Mouse (Mus musculus): ENCODE data around the gene Tesmin. TPM values are rescaled to one million over a fixed set of nuclear protein-coding genes. Genes with fewer than 3 reads are reported as not detected.
A peak's percentile ranks its signal among the peaks of the same experiment; 100 is the strongest.

Gene Tesmin
- total RNA-seq (2022) = under 1 TPM; 0.22 to 0.64 (median 0.42) TPM

DNA sequence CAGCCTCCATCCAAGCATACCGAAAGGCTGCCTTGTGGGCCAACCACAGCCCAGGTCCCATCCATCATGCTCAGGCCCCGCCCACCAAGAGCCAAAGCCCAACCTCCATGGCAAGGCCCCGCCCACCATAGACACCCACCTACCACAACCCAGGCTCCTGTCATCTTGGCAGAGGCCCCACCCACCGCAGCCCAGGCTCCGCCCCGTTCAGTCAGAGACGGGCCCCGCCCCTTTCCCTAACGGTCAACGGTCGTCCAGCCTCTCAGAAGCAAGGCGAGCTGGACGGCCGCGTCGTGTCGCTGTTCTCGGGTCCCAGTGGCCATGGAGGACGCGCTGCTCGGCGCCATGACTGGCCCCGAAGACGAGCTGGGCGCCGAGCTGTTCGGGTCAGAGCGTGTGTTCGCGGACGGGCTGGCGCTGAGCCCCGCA is at the start of gene Tesmin:
TSS of gene Tesmin (plus strand) at position 229 of the 429 bp plus-strand sequence.
- DNase-seq (ENCODE audit: low spot score in 2 of 2) = peak; percentile 81 to 83

DNA sequence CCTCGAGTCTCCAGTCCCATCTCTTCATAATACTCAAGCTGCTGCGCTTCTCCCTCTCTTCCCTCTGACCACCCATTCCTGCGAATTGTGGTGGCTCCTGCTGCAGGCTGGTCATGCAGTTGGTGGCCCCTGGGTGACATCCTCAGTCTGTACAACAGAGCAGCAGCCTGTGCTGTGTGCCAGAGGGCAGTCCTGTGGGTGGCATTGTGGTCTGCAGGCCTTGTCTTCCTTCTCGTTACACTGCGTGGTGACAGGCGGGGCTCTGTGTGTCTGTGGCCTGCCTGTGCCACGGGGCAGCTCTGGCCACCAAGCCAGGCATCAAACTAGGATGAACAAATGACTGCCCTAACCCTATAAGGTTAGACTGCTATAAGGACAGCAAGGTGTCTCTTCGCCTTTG is 49.5 kb upstream of the Tesmin start:
- no peak for DNase-seq (ENCODE audit: low spot score in 2 of 2)

DNA sequence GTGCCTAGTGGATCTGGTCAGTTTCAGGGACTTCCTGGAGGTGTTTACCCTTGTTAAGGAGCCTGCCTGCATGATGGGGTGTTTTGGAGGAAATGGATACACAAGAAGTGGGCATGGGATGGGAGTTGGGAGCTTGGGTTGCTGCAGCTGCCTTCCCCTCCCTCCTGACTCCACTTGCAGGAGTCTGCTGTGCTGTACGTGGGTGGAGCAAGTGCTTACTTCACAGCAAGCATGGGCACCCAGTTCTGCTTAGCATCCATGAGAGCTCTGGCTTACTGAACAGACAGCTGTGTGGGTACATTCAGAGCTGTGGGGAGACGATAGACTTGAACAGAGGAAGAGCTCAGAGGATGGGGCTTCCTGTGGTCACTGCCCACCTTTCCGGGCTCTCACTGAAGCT is 47.6 kb upstream of the Tesmin start:
- DNase-seq (ENCODE audit: low spot score in 2 of 2) = no peak

DNA sequence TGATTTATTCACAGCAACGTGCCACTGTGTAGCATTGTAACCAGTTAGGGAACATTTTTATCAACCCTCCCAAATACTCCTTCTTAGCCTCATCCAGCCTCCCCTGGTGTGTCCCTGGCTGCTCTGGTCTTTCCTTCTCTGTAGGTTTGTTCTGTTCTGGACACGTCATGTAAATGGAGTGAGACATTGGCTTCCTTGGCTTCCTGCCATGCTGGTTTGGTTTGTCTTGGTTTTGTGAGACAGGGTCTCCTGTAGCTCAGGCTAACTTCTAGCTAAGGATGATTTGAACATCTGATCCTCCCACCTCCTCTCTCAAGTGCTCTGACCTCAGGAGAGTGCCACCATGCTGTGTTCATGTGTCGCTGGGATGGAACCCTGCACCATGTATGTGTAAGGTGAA is 44.7 kb upstream of the Tesmin start:
- DNase-seq (ENCODE audit: low spot score in 2 of 2) = no peak

DNA sequence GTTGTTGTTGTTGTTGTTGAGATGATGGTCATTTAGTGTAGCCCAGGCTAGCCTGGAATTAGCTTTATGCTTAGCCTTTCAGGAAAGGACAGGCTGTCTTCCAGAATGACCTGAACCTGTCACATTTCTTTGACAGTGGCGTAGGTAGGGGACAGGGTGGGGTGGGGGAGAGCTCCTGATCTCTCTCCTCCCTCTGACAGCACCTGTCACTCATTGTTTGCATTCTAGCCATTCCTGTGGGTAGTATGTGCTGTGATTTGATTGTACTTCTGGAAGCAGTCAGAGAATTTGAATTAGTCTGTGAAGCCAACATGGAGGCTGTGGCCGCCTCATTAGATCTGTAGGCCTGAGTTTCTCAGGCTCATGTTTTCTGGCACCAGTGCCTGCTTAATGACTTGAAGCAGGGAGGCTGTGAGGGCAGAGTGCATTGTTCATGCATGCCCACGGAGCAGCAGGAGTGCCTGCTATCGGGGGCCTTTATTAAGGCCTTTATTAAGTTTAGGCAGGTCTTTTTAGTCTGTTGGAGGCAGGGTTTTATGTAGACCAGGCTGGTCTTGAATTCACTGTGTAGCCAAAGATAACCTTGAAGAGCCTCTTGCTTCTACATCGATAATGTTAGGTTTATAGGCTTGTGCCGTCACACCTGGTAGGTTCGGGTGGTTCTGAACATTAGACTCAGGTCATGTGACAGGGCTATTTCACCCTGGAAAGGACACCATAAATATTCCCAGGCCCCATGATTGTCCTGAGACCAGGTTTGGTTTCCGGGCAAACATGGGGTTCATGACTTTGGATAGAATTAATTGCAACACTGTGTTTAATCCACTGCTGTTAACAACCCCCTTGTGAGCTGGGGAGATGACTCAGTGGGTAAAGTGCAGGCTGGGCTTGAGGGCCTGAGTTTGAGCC is 43.8 kb upstream of the Tesmin start:
- no peak for DNase-seq (ENCODE audit: low spot score in 2 of 2)

DNA sequence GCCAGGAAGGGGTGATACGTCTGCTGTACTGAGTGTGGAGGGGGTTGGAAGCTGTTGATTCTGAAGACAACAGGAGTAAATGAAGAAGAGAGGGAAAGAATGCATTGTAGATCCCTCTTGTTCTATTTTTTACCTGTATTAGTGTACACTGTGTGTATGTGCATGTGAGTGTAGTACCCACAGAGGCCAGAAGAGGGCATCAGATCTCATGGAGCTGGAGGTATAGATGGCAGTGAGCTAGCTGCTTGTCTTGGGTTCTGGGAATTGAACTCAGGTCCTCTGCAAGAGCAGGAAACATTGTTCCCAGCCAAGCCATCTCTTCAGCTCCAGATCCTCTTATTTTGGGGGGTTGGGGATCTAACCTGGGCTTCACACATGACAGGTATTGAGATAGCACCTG is 40.9 kb upstream of the Tesmin start:
- DNase-seq (ENCODE audit: low spot score in 2 of 2) = no peak

DNA sequence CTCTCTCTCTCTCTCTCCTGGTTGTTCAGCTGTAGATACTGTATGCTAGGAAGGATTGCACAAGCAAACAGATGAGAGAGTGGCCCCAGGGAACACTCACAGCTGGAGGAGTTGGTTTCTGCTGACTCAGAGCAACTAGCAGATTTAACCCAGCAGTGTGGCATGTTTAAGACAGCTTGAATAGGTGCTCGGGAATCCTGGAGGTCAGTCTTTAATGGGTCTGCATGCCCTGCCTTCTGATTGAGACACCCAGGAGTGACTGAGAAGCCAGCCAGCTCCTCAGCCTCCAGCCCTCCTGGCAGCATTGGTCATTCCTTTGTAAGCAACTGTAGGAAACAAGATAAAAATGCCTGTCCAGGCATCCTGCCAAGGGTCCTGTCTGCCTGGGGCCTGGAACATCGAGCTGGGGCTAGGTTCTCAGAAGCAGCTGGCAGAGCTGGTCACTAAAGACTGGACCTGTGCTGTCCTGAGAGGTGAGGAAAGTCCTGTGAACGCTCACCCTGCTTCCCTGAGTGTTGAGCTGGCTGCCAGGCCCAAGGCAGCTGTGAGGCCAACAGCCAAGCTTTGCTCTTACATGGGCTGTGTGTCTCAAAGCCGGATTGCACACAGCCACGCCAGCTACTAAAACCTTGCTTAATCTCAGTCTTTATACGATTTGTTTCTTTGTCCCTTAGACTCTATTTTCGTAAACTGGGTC is 35.1 kb upstream of the Tesmin start:
- peak; percentile 47 to 50 for DNase-seq (ENCODE audit: low spot score in 2 of 2)

DNA sequence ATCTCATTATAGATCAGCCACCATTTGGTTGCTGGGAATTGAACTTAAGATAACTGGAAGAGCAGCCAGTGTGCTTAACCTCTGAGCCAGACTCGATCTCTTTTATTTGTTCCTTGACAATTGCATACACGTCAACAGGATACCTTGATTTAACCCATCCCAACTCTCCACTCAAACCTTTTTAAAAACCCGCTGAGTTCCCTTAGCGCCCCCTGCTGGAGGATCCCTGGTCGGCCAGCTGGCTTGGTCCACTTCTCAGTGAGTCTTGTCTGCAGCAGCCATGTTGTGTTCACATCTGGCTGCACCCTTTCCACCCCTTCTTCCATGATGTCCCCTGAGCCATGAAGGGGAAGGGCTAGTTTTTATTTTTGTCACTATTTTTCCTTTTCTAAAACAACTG is 33.6 kb upstream of the Tesmin start:
- no peak for DNase-seq (ENCODE audit: low spot score in 2 of 2)

DNA sequence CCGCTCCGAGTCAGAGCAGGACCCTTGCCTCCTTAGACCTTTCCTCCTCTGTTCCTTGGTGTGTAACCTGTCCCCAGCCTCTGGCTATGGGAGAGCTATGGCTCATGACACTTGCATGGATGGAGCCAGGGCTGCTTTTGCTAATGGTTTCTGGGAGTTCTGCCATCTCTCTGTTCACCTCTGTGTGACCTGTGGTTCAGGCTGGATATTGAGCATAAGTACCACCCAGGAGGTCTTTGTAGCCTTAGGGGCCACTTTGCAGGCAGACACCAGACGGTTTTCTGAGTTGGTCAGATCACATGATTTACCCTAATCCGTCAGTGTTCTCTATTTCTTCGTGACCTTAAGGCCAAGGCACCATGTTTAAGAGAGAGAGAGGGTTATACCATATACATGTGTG is 32.1 kb upstream of the Tesmin start:
- no peak for DNase-seq (ENCODE audit: low spot score in 2 of 2)

DNA sequence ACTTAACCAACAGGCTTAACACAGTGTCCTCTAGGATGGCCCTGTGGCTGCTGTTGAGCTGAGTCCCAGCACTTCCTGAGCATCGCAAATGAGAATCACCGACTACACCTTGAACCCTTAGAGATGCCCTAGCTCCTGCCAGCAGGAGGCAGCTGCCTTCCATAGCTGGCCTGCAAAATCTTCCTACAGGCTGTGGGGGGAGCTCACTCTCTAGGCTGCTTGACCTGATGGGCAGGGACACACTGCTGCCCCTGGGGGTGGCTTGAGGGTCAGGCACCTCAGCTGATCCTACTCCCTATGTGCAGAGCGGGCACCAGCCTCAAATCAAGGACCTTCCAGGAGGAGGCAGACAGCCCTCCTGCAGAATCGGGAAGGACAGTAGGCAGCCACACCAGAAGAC is 31.0 kb upstream of the Tesmin start:
- DNase-seq (ENCODE audit: low spot score in 2 of 2) = no peak

DNA sequence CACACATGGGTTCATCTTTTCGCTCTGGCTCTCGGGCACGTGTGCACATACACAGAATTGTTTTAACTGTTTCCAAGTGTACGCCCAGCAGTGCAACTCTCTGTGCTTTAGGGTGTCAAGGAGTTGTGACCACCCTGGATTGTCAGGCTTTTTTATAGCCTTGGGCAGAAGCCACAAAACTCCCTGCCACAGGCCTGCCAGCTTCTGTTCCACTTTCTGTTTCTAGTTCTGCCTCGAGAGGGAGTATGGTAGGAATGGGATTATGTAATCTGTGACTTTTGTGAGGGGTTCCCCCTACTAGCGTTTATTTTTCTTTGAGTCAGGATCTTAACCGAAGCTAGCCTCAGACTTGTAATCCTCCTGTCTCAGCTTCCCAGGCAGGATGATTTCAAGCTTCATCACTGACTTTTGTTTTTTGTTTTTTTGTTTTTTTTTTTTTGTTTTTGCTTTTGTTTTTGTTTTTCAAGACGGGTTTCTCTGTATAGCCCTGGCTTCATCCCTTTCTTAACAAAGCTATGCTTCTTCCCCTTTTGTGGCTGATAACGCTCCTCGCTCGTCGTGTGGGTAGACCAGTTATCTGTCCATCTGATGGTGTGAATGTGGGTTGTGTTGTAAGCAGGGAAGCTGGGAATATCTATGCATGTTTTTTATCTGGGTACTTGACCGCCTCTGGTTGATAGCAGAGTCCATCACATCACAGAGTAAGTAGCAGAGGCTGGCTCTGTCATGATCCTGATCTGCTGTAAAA is 28.6 kb upstream of the Tesmin start:
- DNase-seq (ENCODE audit: low spot score in 2 of 2) = no peak

DNA sequence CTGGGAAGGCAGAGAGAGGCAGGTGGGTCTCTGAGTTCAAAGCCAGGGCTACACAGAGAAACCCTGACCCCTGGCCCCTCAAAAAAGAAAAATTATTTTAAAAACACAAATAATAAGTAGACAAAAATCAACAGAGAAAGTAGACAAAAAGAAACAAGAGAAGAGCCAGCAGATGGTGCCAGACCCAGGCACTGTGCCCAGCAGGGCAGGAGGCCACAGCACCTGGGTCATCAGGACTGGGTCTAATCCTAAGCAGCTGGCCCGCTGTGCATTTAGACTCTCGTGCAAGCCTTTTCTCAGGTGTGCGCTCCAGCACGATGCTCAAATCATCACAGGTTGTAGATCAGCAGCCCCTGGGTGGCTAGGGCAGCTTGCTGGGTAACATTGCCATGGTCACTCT is 25.1 kb upstream of the Tesmin start:
- no peak for DNase-seq (ENCODE audit: low spot score in 2 of 2)

DNA sequence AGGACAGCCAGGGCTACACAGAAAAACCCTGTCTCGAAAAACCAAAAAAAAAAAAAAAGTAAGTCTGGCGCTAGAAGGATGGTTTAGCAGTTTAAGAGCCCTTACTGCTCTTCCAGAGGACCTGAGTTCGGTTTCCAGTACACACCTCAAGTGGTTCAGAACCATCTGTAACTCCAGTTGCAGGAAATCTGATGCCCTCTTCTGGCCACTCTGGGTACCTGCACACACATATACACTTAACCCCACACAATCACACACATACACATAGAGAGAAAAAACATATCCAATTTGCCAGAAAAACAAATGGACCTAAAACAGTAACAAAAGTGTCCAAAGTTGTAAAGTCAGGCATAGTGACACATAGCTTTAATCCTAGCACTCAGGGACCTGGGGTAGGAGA is 23.6 kb upstream of the Tesmin start:
- no peak for DNase-seq (ENCODE audit: low spot score in 2 of 2)

DNA sequence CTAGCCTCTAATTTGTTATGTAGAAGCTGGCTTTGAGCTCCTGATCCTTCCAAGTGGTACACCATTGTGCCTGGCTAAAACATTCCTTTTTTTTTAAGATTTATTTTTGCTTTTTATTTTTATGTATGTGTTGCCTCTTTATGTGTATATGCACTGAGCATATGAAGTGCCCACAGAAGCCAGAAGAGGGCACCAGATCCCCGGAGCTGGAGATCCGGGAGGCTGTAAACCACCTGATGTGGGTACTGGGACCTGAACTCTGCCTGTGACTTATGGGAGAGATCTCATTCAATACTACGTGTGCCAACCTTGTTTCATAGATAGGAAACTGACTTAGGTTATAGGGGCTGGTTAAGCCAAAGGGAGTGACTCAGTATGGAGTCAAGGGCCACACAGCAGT is 20.4 kb upstream of the Tesmin start:
- no peak for DNase-seq (ENCODE audit: low spot score in 2 of 2)

DNA sequence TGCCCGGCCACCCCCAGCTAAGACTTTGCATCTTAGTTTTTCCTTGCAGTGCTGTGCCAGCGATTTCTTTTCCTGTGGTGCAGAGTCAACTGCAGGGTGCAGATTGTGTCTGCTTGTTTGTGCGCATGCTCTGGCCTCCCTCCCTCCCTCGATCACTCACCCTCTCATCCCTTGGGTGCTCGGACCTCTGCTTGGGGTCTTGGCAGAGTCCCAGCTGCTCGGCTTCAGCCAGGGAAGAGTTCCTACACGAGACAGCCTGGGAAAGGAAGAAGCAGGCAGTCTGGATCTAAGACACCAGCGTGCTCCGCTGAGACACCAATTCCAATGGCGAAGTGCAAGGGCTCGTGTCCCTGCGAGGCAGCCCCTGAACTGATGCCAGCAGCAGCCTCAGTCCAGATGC is 15.3 kb upstream of the Tesmin start:
- no peak for DNase-seq (ENCODE audit: low spot score in 2 of 2)

DNA sequence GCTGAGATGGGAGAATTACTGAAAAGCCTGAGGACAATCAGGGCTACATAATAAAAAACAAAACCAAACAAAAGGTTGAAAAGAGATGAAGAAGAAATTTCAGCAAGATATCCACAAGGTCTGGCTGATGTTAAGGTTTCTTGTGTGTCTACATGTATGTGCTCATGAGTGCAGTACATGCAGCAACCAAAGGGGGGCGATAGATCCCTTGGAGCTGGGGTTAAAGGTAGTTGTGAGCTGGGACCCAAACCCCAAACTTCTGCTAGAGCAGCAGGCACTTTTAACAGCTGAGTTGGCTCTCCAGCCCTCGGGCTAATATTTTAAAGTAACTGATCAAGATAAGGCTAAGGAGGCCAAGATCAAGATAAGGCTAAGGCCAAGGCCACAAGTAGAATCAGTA is 14.6 kb upstream of the Tesmin start:
- DNase-seq (ENCODE audit: low spot score in 2 of 2) = no peak

DNA sequence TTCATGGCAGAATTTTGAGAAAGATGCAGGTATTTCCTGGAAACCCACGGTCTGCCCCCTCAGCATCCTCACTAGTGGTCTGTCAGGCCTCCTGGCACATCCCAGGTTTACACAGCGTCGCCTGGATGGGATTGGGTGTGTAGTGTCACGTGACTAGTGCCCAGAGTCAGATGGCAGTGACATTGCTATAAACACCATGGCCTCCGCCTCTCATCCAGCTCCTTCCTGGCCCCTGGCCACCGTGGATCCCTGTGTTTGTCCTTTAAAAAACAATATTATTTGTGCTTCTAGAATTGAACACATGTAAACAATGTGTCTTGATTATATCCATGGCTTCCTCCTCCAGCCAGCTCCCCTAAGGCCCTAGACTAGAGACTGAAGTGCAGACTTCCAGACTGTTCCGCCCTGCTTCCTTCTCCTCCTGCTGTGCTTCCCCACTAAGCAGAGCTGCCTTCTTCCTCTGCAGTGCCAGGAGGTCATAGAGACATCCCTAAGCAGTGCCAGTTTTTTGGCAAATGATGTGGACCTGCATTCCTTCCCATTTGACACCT is 12.6 kb upstream of the Tesmin start:
- DNase-seq (ENCODE audit: low spot score in 2 of 2) = no peak

DNA sequence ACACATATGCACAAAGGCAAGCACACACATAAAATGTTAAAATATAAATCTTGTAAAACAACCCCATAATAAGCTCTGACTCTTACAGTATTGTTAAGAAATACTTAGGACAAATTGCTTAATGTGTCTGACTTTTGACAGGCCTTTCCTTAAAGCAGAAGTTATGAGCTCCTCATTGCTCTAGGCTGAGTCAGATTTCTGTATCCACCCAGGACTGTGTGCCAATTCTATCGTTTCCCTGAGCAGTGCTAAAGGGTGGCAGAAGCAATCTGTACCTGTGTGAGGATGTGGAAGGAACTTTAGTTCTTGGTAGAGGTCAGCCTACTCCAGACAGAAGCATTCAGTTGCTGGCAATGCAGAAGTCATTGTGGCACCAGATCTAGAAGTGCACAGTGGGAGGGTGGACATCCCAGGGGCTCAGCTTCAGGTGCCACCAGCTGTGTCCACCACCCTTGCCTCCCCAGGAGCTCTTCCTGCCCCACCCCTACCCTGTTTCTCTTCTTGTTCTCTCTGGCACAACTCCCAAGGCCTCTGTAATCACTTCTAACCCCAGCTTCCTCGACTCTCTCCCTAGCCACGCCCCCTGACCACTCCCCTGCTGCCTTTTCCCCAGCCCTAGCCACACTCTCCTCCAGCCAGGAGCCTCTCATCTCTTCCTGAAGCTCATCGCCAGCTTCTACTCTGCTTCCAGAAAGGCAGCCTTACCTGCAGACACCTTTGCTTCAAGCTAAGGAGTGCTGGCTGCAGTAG is 11.5 kb upstream of the Tesmin start:
- no peak for DNase-seq (ENCODE audit: low spot score in 2 of 2)

DNA sequence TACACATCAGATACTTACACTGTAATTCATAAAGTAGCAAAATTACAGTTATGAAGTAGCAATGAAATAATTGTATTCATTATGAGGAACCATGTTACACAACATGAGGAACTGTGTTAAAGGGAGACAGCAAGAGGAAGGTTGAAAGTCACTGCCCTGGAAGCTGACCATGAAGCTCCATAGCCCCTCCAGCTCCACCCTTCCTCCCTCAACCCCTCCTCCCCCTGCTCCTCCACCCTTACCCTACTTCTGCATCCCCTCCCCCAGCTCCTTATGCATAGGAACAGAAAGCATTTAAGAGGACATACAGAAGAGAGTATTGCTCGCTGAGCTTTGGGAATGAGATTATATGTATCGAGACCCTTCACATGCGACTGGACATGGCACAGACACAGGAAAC is 10.0 kb upstream of the Tesmin start:
- no peak for DNase-seq (ENCODE audit: low spot score in 2 of 2)

DNA sequence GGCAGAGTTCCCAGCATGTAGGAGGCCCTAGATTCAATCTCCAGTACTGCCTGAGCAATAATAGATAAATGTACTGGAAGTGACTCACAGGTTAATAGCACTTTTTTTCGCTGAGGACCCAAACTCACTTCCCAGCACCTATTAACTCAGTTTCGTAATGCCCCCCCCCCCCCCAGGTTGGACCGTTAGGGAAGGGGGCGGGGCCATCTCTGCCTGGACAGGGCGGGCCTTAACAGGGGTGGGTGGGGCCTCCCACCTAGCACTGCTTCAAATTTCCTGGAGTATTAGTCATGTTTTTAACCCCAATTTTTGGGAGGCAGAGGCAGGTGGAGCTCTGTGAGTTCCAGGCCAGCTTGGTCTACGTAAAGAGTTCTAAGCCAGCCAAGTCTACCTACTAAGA is 596 bp upstream of the Tesmin start:
- no peak for DNase-seq (ENCODE audit: low spot score in 2 of 2)

DNA sequence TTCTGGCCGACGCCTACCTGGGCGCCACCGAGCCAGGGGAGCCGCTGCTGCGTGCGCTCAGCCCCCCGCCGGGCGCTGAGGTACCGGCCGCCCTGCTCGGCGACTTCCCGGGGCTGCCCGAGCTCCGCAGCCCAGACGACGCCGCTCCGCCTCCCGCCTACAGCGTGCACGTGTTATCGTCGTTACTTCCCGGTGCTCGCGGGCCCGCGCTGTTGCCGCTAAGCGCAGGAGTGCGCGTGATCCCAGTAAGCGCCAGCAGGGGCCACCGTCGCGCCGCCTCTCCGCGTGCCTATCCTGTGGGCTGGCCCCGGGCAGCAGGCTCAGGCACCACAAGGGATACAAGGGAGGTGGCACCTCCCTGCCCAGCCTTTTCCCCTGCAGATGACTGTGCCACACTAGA is 432 bp downstream of the Tesmin start:
- DNase-seq (ENCODE audit: low spot score in 2 of 2) = peak; percentile 75 to 80

Measured in gastrocnemius, adult 8-10 months (tissue).